Mouse (Mus musculus): ENCODE measurements at regions not wholly inside any gene's neighbourhood (a gene's known extent, or its start where the extent isn't known, plus 50 kb on each side); places are given as distances from the start of the nearest gene placed in this dataset.

- DNase-seq (ENCODE audit: low read depth, low spot score): no peak
These were observed 356.2 kb downstream of the Nup35 start for GRCm38 (mm10) chr2:80973217-80973616.

- DNase-seq (ENCODE audit: low read depth, low spot score): no peak
These were observed 381.3 kb downstream of the Nup35 start for GRCm38 (mm10) chr2:80998296-80998695.

- no peak for DNase-seq (ENCODE audit: low read depth, low spot score)
These were observed 390.0 kb downstream of the Nup35 start for GRCm38 (mm10) chr2:81007071-81007470.

- no peak for DNase-seq (ENCODE audit: low read depth, low spot score)
These were observed 406.6 kb downstream of the Nup35 start for GRCm38 (mm10) chr2:81023620-81024019.
